Mouse (Mus musculus) megakaryocyte, embryonic 14.5 days (primary cell): Measurements from ENCODE around the gene Mxra7.

Experiments
- FLI1 ChIP-seq: IDR thresholded peaks from 2 replicates; pipeline ENCODE4 v1.6.1; 2012; ENCODE audit warnings: low read length, inconsistent platforms, mixed read lengths
- GATA1 ChIP-seq: IDR thresholded peaks from 3 replicates; pipeline ENCODE4 v1.6.1; 2012; ENCODE audit warnings: mixed read lengths, low read length, inconsistent platforms, borderline replicate concordance

DNA sequence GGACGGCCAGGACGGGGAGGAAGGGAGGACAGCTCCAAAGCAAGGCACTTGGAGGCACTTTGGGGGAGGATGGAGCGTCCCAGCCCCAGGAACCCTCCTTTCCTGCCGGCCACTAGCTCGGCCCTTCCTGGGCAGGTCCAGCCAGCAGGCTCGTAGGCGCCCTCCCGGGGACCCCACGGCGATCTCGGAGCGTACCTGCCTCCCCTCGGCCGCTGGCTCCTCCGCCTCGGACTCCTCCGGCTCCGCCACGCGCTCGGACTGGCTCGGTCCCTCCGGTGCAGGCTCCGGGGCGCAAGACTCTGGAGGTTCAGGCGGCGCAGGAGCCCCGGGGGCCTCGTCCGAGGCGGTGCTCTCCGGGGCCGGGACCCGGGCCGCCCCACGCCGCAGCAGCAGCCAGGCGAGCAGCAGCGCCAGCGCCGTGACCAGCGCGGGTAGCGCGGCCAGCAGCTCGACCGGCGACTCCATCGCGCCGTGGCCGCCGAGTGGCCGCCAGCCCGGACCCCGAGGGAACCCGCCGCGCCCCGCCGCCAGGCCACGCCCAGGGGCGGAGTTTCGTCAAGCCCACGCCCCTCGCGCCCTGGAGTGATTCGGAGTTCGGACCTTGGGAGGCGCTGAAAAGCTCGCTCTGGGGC is at the start of gene Mxra7:
- no peak for TF ChIP-seq FLI1
- TF ChIP-seq GATA1 = no peak
